8 mouse cellular contexts compared by ENCODE assay signal in the genomic region with DNA sequence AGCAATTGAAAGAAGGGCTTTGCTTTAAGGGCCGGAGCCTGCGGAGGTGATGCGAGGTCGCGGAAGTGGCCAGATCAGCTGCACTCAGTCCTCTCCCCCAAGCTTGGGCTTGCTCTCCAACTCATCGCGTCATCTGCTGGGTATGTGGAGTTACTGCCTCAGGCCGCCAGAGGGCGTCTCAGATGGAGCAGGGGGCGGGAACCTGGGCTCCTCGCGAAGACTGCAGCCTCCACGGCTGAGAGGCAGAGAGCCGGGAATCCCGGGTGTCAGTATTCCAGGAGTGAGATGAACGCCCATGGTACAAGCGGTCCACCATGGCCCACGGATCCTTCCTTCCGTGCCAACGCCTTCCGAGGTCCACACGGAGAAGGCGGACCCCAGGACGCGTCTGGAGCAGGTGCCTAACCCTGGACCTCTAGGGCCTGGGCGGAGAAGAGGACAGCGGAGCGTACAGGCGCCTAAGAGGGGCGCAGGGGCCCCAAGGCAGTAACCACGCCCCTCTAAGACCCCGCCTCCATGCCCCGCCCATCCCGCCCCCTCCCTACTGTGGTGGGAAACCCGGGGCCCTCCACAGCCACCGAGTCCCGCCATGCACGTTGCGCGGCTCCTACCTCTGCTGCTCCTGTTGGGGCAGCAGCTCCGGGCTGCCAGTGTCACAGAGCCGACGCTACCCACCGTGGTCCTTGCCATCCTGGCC. TPM values are rescaled to one million over a fixed set of nuclear protein-coding genes. Genes with fewer than 3 reads are reported as not detected.
DNase-seq lines count a peak whose midpoint lies in the region; ATAC-seq and TF ChIP-seq lines count a peak whose summit lies in the region.

Gene Cercam, plus strand, starts transcription at position 216 of the 697 bp plus-strand sequence.

- peaks cover 17% of the 10 kb centered on the region for H3K4me1 ChIP-seq in hindbrain, embryonic 12.5 days
- H3K4me1 ChIP-seq in lung, postnatal 0 days (ENCODE audit: insufficient read depth, low read depth, low read length), result no peaks in the 10 kb centered on the region

- TF ChIP-seq EP300 in lung, postnatal 0 days (IDR thresholded peaks at IDR 0.05), result no peak

- H3K36me3 ChIP-seq in hindbrain, embryonic 12.5 days, result peaks cover 17% of the 10 kb centered on the region
- no peaks in the 10 kb centered on the region for H3K36me3 ChIP-seq in lung, postnatal 0 days (ENCODE audit: insufficient read depth, low read length)

- H3K4me2 ChIP-seq in hindbrain, embryonic 12.5 days (replicated peaks), result peak within 1 kb of the TSS; percentile 88
- H3K4me2 ChIP-seq in lung, postnatal 0 days (replicated peaks; ENCODE audit: low read depth, low read length), result peak within 1 kb of the TSS; percentile 95

- peak; percentile 97 for DNase-seq in R1 (ENCODE audit: low read depth, low spot score)
- peak; percentile 91 for DNase-seq in cerebellum, postnatal 14 days
- peak; percentile 74 to 78 for DNase-seq in frontal cortex, postnatal 14 days (ENCODE audit: low spot score in 2 of 2)
- peak; percentile 88 to 89 for DNase-seq in layer of hippocampus, postnatal 10 days (ENCODE audit: low spot score in 2 of 2)
- peak; percentile 92 for DNase-seq in lung, postnatal 0 days (ENCODE audit: low spot score)
- DNase-seq in ovary, postnatal 10 days (ENCODE audit: low spot score), result peak; percentile 77
- DNase-seq in thymus, postnatal 14 days, result peak; percentile 86

- no peaks in the 10 kb centered on the region for H3K27me3 ChIP-seq in hindbrain, embryonic 12.5 days
- no peaks in the 10 kb centered on the region for H3K27me3 ChIP-seq in lung, postnatal 0 days (replicated peaks; ENCODE audit: insufficient read depth, low read length)

- under 1% methylated on average over 43 of the region's 44 CpGs for WGBS in hindbrain, embryonic 12.5 days
- WGBS in lung, postnatal 0 days, result under 1% methylated on average over 32 of the region's 44 CpGs

- peak within 1 kb of the TSS; percentile 67 for H3K9ac ChIP-seq in hindbrain, embryonic 12.5 days
- H3K9ac ChIP-seq in lung, postnatal 0 days (replicated peaks; ENCODE audit: low read depth), result 0 out of 2 replicates have a peak within 1 kb of the TSS, but pooled peaks have one; percentile 34

- H3K9me3 ChIP-seq in hindbrain, embryonic 12.5 days (replicated peaks), result no peaks in the 10 kb centered on the region
- no peaks in the 10 kb centered on the region for H3K9me3 ChIP-seq in lung, postnatal 0 days (ENCODE audit: low read length)

- peak within 1 kb of the TSS; percentile 73 for H3K27ac ChIP-seq in hindbrain, embryonic 12.5 days
- H3K27ac ChIP-seq in lung, postnatal 0 days (ENCODE audit: low read length), result no peak within 1 kb of the TSS

- peak; percentile 94 for TF ChIP-seq CTCF in lung, postnatal 0 days (IDR thresholded peaks at IDR 0.05)

- H3K4me3 ChIP-seq in hindbrain, embryonic 12.5 days, result peak within 1 kb of the TSS; percentile 40
- peak within 1 kb of the TSS; percentile 48 for H3K4me3 ChIP-seq in lung, postnatal 0 days (ENCODE audit: low read depth, low read length)

- ATAC-seq in hindbrain, embryonic 12.5 days (ENCODE audit: low FRiP score), result peak; percentile 93
- ATAC-seq in lung, postnatal 0 days, result peak; percentile 95

RNA-seq across cellular contexts. Expression of gene Cercam, which starts in this region (rescaled TPM):
- polyA plus RNA-seq in hindbrain, embryonic 12.5 days (2016; fragmentation: Nextera tagmentation; extraction: Ambion mirVana), result 28.5 and 30.2 TPM in 2 replicates
- 10 to 100 TPM; 11.9 to 15.0 TPM for total RNA-seq in layer of hippocampus, postnatal 10 days (2021)
- 5.4 and 5.6 TPM in 2 replicates for polyA plus RNA-seq in lung, postnatal 0 days (2015; fragmentation: Nextera tagmentation; extraction: Ambion mirVana)
